Mouse (Mus musculus): ENCODE measurements around the gene Itgav. TPM values are rescaled to one million over a fixed set of nuclear protein-coding genes. Genes with fewer than 3 reads are reported as not detected.

Itgav gene
- polyA plus RNA-seq, 1 experiment from 2014 or later, result 96.2 TPM

DNA sequence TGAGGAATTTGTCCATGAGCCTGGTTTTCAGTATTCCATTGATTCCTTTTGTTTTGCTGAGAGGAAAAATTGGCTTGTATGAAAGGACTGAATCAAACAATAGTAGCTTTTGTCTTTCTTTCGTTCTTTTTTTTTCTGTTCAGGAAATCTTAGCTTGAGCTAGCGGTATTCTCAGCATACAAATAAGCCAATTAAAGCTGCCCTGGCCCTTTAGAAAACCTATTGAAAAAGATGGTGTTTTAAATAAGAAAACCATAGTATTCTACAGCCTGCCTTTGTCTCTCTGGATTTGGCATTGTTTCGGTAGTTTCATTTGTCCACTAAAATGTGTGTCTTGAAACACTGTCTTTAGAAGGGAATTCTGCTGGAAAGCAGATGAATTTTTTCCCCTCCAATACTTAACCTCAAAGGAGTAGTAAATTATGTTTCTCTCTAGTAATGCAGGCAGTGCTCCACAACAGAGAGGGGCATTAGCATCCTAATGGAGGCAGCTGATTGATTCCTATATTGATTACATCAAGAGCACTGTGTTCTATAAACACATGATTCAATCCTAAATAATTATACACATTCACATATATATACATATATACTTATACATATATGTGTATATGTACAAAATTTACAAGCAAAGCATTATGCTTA, 104.8 kb downstream of the Itgav start:
- Histone ChIP-seq H3K27ac (ENCODE audit: low read length) (no peak overlapping the region), H3K9me3 (ENCODE audit: control insufficient read depth, low read depth, low read length) (no peaks in the 10 kb centered on the region), H3K4me2 (replicated peaks; ENCODE audit: low read depth, low read length) (no peak overlapping the region), H3K27me3 (ENCODE audit: control insufficient read depth, insufficient read depth, low read length) (no peaks in the 10 kb centered on the region), H3K9ac (replicated peaks; ENCODE audit: low read depth, low read length) (no peak overlapping the region), H3K4me3 (ENCODE audit: low read depth, low read length) (no peak overlapping the region), H3K4me1 (ENCODE audit: control insufficient read depth, insufficient read depth, low read length) (0 out of 2 replicates have a peak, but pooled peaks cover 4% of the 10 kb centered on the region), H3K36me3 (ENCODE audit: control insufficient read depth, insufficient read depth, low read length) (no peaks in the 10 kb centered on the region)
- WGBS, result 80% methylated on average over 3 of the region's 3 CpGs
- ATAC-seq (ENCODE audit: insufficient number of reproducible peaks, insufficient read depth, low FRiP score, low read depth), result no peak

DNA sequence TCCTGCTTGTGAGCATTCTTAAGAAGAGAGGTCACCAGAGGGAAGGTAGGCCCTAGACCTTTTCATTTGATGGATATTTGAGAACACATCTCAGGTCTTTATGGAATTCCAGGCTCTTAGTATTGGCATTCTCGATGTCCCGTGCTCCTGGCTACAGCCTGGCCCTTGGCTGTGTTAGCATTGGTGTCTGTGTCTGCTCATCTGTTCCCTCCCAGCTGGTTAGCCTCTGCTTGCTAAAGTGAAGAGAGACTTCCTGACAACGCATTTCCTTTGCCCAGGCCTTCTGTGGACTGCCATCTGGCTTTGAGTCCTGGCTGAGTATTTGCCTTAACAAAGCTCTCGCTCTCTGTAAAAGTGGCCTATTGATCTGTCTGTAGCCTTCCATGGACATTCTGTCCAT, 108.7 kb downstream of the Itgav start:
- WGBS, result 61% methylated on average over 4 of the region's 4 CpGs
- Histone ChIP-seq H3K9me3 (ENCODE audit: control insufficient read depth, low read depth, low read length) (no peaks in the 10 kb centered on the region), H3K27me3 (ENCODE audit: control insufficient read depth, insufficient read depth, low read length) (no peaks in the 10 kb centered on the region), H3K4me2 (replicated peaks; ENCODE audit: low read depth, low read length) (no peak overlapping the region), H3K4me3 (ENCODE audit: low read depth, low read length) (no peak overlapping the region), H3K4me1 (ENCODE audit: control insufficient read depth, insufficient read depth, low read length) (no peaks in the 10 kb centered on the region), H3K36me3 (ENCODE audit: control insufficient read depth, insufficient read depth, low read length) (no peaks in the 10 kb centered on the region), H3K27ac (ENCODE audit: low read length) (no peak overlapping the region), H3K9ac (replicated peaks; ENCODE audit: low read depth, low read length) (no peak overlapping the region)
- ATAC-seq (ENCODE audit: insufficient number of reproducible peaks, insufficient read depth, low FRiP score, low read depth), result no peak

DNA sequence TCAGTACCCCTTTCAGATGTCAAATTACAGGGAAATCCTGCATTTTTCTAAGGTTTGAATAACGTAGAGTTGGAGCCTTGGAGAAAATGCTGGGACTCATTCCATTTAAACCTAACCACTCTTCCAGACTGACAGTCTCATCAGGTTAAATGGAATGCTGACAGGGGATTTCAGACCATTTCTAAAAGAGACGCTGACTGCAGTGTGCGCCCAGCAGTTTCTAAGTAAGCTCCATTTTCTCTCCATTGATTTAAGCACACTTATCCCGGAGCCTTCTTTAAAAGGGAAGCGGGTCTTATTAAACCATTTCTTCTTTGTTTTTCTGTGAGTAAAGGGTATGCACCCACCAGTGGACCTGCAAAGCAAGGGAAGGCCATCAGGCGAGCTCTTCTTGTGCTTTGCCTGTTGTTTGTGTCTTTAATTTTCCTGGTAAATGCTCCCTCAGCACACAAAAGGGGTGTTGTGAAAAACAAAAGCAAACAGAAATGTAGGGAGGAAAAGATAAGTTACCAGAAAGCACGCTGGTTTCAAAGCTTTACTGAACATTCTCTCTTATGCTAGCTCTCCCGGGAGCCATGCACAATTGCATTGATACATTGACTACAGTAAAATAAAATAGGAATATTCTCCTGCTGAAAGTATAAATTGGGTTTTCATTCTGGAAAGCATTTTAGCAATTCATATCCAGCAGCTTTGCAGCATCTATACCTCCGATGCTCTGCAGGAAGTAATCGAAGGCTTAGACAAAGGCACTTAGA, 111.3 kb downstream of the Itgav start:
- Histone ChIP-seq H3K9me3 (ENCODE audit: control insufficient read depth, low read depth, low read length) (no peaks in the 10 kb centered on the region), H3K4me1 (ENCODE audit: control insufficient read depth, insufficient read depth, low read length) (no peaks in the 10 kb centered on the region), H3K9ac (replicated peaks; ENCODE audit: low read depth, low read length) (no peak overlapping the region), H3K4me3 (ENCODE audit: low read depth, low read length) (no peak overlapping the region), H3K4me2 (replicated peaks; ENCODE audit: low read depth, low read length) (no peak overlapping the region), H3K36me3 (ENCODE audit: control insufficient read depth, insufficient read depth, low read length) (no peaks in the 10 kb centered on the region), H3K27me3 (ENCODE audit: control insufficient read depth, insufficient read depth, low read length) (no peaks in the 10 kb centered on the region), H3K27ac (ENCODE audit: low read length) (no peak overlapping the region)
- no peak for ATAC-seq (ENCODE audit: insufficient number of reproducible peaks, insufficient read depth, low FRiP score, low read depth)
- 83% methylated on average over 10 of the region's 10 CpGs for WGBS

DNA sequence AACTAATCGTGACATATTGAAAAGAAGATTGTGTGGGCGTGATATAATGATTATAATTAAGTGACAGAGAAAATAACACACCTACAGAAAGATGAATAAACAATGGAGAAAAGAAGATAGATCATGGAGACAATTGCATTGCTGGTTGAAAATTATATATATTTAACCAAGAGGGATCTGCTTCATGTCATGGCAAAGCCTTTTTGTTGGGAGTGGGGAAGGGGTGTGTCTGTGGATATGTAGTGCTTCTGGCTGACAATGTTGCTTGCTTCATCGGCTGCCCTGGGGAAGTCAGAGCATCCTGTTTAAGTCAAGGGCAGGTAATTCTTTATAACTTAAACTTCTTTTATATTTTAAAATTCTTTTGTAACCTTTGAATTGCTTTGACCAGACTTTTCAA, 124.3 kb downstream of the Itgav start:
- Histone ChIP-seq H3K9ac (replicated peaks; ENCODE audit: low read depth, low read length) (no peak overlapping the region), H3K4me2 (replicated peaks; ENCODE audit: low read depth, low read length) (no peak overlapping the region), H3K9me3 (ENCODE audit: control insufficient read depth, low read depth, low read length) (no peaks in the 10 kb centered on the region), H3K36me3 (ENCODE audit: control insufficient read depth, insufficient read depth, low read length) (no peaks in the 10 kb centered on the region), H3K27ac (ENCODE audit: low read length) (no peak overlapping the region), H3K4me3 (ENCODE audit: low read depth, low read length) (no peak overlapping the region), H3K4me1 (ENCODE audit: control insufficient read depth, insufficient read depth, low read length) (no peaks in the 10 kb centered on the region), H3K27me3 (ENCODE audit: control insufficient read depth, insufficient read depth, low read length) (no peaks in the 10 kb centered on the region)
- no peak for ATAC-seq (ENCODE audit: insufficient number of reproducible peaks, insufficient read depth, low FRiP score, low read depth)
- WGBS, result 44% methylated on average over 3 of the region's 3 CpGs

DNA sequence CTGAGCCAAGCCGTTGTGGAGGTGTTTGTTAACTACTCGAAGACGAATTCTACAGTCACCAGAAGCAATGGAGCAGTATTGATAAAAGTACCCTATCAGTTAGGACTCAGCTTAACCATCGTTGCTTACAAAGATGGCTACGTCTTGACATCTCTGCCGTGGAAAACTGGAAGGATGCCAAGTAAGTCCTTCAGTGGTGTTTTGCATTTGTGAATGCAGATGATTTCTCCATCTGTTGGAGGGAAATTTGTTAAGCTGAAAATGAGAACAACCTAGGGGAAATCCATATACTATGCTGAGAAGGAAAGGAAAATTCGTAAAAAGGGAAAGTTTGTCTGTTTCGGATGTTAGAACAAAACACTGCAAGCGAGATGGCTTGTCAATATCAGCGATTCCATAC, 129.2 kb downstream of the Itgav start:
- H3K9ac ChIP-seq (replicated peaks; ENCODE audit: low read depth, low read length), result no peak overlapping the region
- H3K27me3 ChIP-seq (ENCODE audit: control insufficient read depth, insufficient read depth, low read length), result no peaks in the 10 kb centered on the region
- H3K4me1 ChIP-seq (ENCODE audit: control insufficient read depth, insufficient read depth, low read length), result no peaks in the 10 kb centered on the region
- no peak overlapping the region for H3K4me2 ChIP-seq (replicated peaks; ENCODE audit: low read depth, low read length)
- H3K4me3 ChIP-seq (ENCODE audit: low read depth, low read length), result no peak overlapping the region
- H3K27ac ChIP-seq (ENCODE audit: low read length), result no peak overlapping the region
- H3K9me3 ChIP-seq (ENCODE audit: control insufficient read depth, low read depth, low read length), result no peaks in the 10 kb centered on the region
- no peaks in the 10 kb centered on the region for H3K36me3 ChIP-seq (ENCODE audit: control insufficient read depth, insufficient read depth, low read length)
- 82% methylated on average over 10 of the region's 10 CpGs for WGBS
- no peak for ATAC-seq (ENCODE audit: insufficient number of reproducible peaks, insufficient read depth, low FRiP score, low read depth)

DNA sequence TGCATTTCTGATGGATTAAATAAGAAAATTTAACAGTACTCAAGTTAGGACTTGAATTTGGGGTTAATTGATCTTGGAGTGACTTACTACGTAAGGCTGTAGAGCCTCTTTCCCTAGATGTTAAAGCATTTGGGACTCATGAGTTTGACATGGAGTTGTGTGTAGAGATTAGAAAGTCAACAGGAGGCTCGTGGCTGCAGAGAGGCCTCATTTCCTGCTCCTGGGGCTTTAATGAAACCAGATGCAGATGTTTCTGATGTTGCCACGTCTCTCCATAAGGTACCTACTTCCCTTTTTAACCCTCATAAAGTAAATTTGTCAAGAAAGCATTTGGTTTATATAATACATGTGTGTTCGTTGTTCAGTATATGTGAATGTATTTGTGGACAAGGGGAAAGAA, 132.0 kb downstream of the Itgav start:
- H3K36me3 ChIP-seq (ENCODE audit: control insufficient read depth, insufficient read depth, low read length), result no peaks in the 10 kb centered on the region
- no peak overlapping the region for H3K27ac ChIP-seq (ENCODE audit: low read length)
- ATAC-seq (ENCODE audit: insufficient number of reproducible peaks, insufficient read depth, low FRiP score, low read depth), result no peak
- WGBS, result 44% methylated on average over 4 of the region's 4 CpGs
- no peak overlapping the region for H3K4me2 ChIP-seq (replicated peaks; ENCODE audit: low read depth, low read length)
- no peak overlapping the region for H3K9ac ChIP-seq (replicated peaks; ENCODE audit: low read depth, low read length)
- no peaks in the 10 kb centered on the region for H3K4me1 ChIP-seq (ENCODE audit: control insufficient read depth, insufficient read depth, low read length)
- no peaks in the 10 kb centered on the region for H3K9me3 ChIP-seq (ENCODE audit: control insufficient read depth, low read depth, low read length)
- H3K27me3 ChIP-seq (ENCODE audit: control insufficient read depth, insufficient read depth, low read length), result no peaks in the 10 kb centered on the region
- no peak overlapping the region for H3K4me3 ChIP-seq (ENCODE audit: low read depth, low read length)

Other genes starting within 250 kb of the Itgav start
- gene Zc3h15, start 80.0 kb upstream of the Itgav start, polyA plus RNA-seq (2014; fragmentation: Nextera tagmentation; extraction: Ambion mirVana), result 142 and 150 TPM in 2 replicates
- 21.9 and 22.8 TPM in 2 replicates for gene Fam171b, start 88.2 kb downstream of the Itgav start, polyA plus RNA-seq (2014; fragmentation: Nextera tagmentation; extraction: Ambion mirVana)
- not detected in 2 replicates for gene Zswim2, start 216.8 kb downstream of the Itgav start, polyA plus RNA-seq (2014; fragmentation: Nextera tagmentation; extraction: Ambion mirVana)
- gene Gm13698, start 231.3 kb downstream of the Itgav start, polyA plus RNA-seq (2014; fragmentation: Nextera tagmentation; extraction: Ambion mirVana), result not detected in 2 replicates
- not detected in 2 replicates for gene Gm13693, start 237.1 kb downstream of the Itgav start, polyA plus RNA-seq (2014; fragmentation: Nextera tagmentation; extraction: Ambion mirVana)
- not detected in 2 replicates for gene Gm13695, start 242.9 kb downstream of the Itgav start, polyA plus RNA-seq (2014; fragmentation: Nextera tagmentation; extraction: Ambion mirVana)
- gene Gm13696, start 248.7 kb downstream of the Itgav start, polyA plus RNA-seq (2014; fragmentation: Nextera tagmentation; extraction: Ambion mirVana), result not detected in 2 replicates